Mouse (Mus musculus): ENCODE measurements around the gene Fkbp11. TPM values are rescaled to one million over a fixed set of nuclear protein-coding genes. Genes with fewer than 3 reads are reported as not detected.
A peak's percentile ranks its signal among the peaks of the same experiment; 100 is the strongest.

Fkbp11 gene
- polyA plus RNA-seq, 1 experiment from 2014 or later: 53.1 TPM

GRCm38 (mm10) chr15:98771813-98772425, 43.9 kb upstream of the Fkbp11 start:
- peaks cover 3% of the 10 kb centered on the region; the same call in 1 of the 2 replicates for H3K4me1 ChIP-seq (replicated peaks; ENCODE audit: control insufficient read depth, insufficient read depth, low read length)
- no peaks in the 10 kb centered on the region for H3K36me3 ChIP-seq (ENCODE audit: control insufficient read depth, insufficient read depth, low read length)
- H3K27ac ChIP-seq (ENCODE audit: low read depth): no peak overlapping the region
- H3K4me3 ChIP-seq (ENCODE audit: low read depth, low read length): 0 out of 2 replicates have a peak overlapping the region, but pooled peaks have one; percentile 18
- no peak overlapping the region for H3K9ac ChIP-seq (ENCODE audit: low read length)
- peaks cover 84% of the 10 kb centered on the region for H3K27me3 ChIP-seq (replicated peaks; ENCODE audit: control insufficient read depth, insufficient read depth, low read length)
- H3K4me2 ChIP-seq (ENCODE audit: low read length): peak overlapping the region; percentile 45
- WGBS: 4% methylated on average over 12 of the region's 12 CpGs
- no peaks in the 10 kb centered on the region for H3K9me3 ChIP-seq (ENCODE audit: control insufficient read depth, low read length)
- DNase-seq (ENCODE audit: low spot score) (no peak), ATAC-seq (replicated peaks; ENCODE audit: low FRiP score, low TSS enrichment, low read depth) (no peak)

GRCm38 (mm10) chr15:98768259-98768658, 40.3 kb upstream of the Fkbp11 start:
- no peak for DNase-seq (ENCODE audit: low spot score)
- Histone ChIP-seq H3K4me3 (ENCODE audit: low read depth, low read length) (no peak overlapping the region), H3K4me1 (replicated peaks; ENCODE audit: control insufficient read depth, insufficient read depth, low read length) (peaks cover 8% of the 10 kb centered on the region; the same call in 1 of the 2 replicates), H3K4me2 (ENCODE audit: low read length) (no peak overlapping the region), H3K27me3 (replicated peaks; ENCODE audit: control insufficient read depth, insufficient read depth, low read length) (peaks cover 51% of the 10 kb centered on the region), H3K9me3 (ENCODE audit: control insufficient read depth, low read length) (no peaks in the 10 kb centered on the region), H3K9ac (ENCODE audit: low read length) (no peak overlapping the region), H3K36me3 (ENCODE audit: control insufficient read depth, insufficient read depth, low read length) (no peaks in the 10 kb centered on the region), H3K27ac (ENCODE audit: low read depth) (no peak overlapping the region)
- WGBS: 35% methylated on average over 5 of the region's 5 CpGs
- no peak for ATAC-seq (replicated peaks; ENCODE audit: low FRiP score, low TSS enrichment, low read depth)

- WGBS: 68% methylated on average over 4 of the region's 4 CpGs
- Histone ChIP-seq H3K4me2 (ENCODE audit: low read length) (no peak overlapping the region), H3K27me3 (replicated peaks; ENCODE audit: control insufficient read depth, insufficient read depth, low read length) (peaks cover 28% of the 10 kb centered on the region), H3K4me1 (replicated peaks; ENCODE audit: control insufficient read depth, insufficient read depth, low read length) (peaks cover 10% of the 10 kb centered on the region; the same call in 1 of the 2 replicates), H3K36me3 (ENCODE audit: control insufficient read depth, insufficient read depth, low read length) (no peaks in the 10 kb centered on the region), H3K9me3 (ENCODE audit: control insufficient read depth, low read length) (no peaks in the 10 kb centered on the region), H3K4me3 (ENCODE audit: low read depth, low read length) (no peak overlapping the region), H3K9ac (ENCODE audit: low read length) (no peak overlapping the region), H3K27ac (ENCODE audit: low read depth) (no peak overlapping the region)
- DNase-seq (ENCODE audit: low spot score): no peak
- no peak for ATAC-seq (replicated peaks; ENCODE audit: low FRiP score, low TSS enrichment, low read depth)
Observed at GRCm38 (mm10) chr15:98765929-98766328, 37.9 kb upstream of the Fkbp11 start.

- H3K4me3 ChIP-seq (ENCODE audit: low read depth, low read length): peak within 1 kb of the TSS; percentile 91
- peaks cover 10% of the 10 kb centered on the region; the same call in 1 of the 2 replicates for H3K4me1 ChIP-seq (replicated peaks; ENCODE audit: control insufficient read depth, insufficient read depth, low read length)
- under 1% methylated on average over 63 of the region's 76 CpGs for WGBS
- H3K9me3 ChIP-seq (ENCODE audit: control insufficient read depth, low read length): no peaks in the 10 kb centered on the region
- peaks cover 6% of the 10 kb centered on the region; the same call in 1 of the 2 replicates for H3K27me3 ChIP-seq (replicated peaks; ENCODE audit: control insufficient read depth, insufficient read depth, low read length)
- DNase-seq (ENCODE audit: low spot score) (peak; percentile 97), ATAC-seq (replicated peaks; ENCODE audit: low FRiP score, low TSS enrichment, low read depth) (peak; percentile 94)
- peak within 1 kb of the TSS; percentile 85 for H3K9ac ChIP-seq (ENCODE audit: low read length)
- H3K36me3 ChIP-seq (ENCODE audit: control insufficient read depth, insufficient read depth, low read length): peaks cover 19% of the 10 kb centered on the region
- peak within 1 kb of the TSS; percentile 67 for H3K27ac ChIP-seq (ENCODE audit: low read depth)
- H3K4me2 ChIP-seq (ENCODE audit: low read length): peak within 1 kb of the TSS; percentile 76
Observed at GRCm38 (mm10) chr15:98762670-98763529, 34.9 kb upstream of the Fkbp11 start, which contains the start of gene Arf3. TSS of gene Arf3 (minus strand) at chr15:98763214.

GRCm38 (mm10) chr15:98762201-98762621, 34.2 kb upstream of the Fkbp11 start:
- ATAC-seq (replicated peaks; ENCODE audit: low FRiP score, low TSS enrichment, low read depth) (peak; percentile 83), DNase-seq (ENCODE audit: low spot score) (peak; percentile 87)
- H3K4me3 ChIP-seq (ENCODE audit: low read depth, low read length): peak overlapping the region; percentile 91
- H3K36me3 ChIP-seq (ENCODE audit: control insufficient read depth, insufficient read depth, low read length): peaks cover 20% of the 10 kb centered on the region
- 0% methylated on average over 17 of the region's 24 CpGs for WGBS
- no peaks in the 10 kb centered on the region for H3K9me3 ChIP-seq (ENCODE audit: control insufficient read depth, low read length)
- peak overlapping the region; percentile 67 for H3K27ac ChIP-seq (ENCODE audit: low read depth)
- H3K4me1 ChIP-seq (replicated peaks; ENCODE audit: control insufficient read depth, insufficient read depth, low read length): peaks cover 10% of the 10 kb centered on the region; the same call in 1 of the 2 replicates
- peak overlapping the region; percentile 76 for H3K4me2 ChIP-seq (ENCODE audit: low read length)
- H3K27me3 ChIP-seq (replicated peaks; ENCODE audit: control insufficient read depth, insufficient read depth, low read length): peaks cover 4% of the 10 kb centered on the region; the same call in 1 of the 2 replicates
- peak overlapping the region; percentile 85 for H3K9ac ChIP-seq (ENCODE audit: low read length)

- Histone ChIP-seq H3K27ac (ENCODE audit: low read depth) (no peak overlapping the region), H3K4me3 (ENCODE audit: low read depth, low read length) (no peak overlapping the region), H3K4me1 (replicated peaks; ENCODE audit: control insufficient read depth, insufficient read depth, low read length) (no peaks in the 10 kb centered on the region), H3K9ac (ENCODE audit: low read length) (no peak overlapping the region), H3K4me2 (ENCODE audit: low read length) (no peak overlapping the region), H3K9me3 (ENCODE audit: control insufficient read depth, low read length) (no peaks in the 10 kb centered on the region), H3K36me3 (ENCODE audit: control insufficient read depth, insufficient read depth, low read length) (peaks cover 14% of the 10 kb centered on the region; the same call in 1 of the 2 replicates), H3K27me3 (replicated peaks; ENCODE audit: control insufficient read depth, insufficient read depth, low read length) (no peaks in the 10 kb centered on the region)
- 83% methylated on average over 2 of the region's 2 CpGs for WGBS
- DNase-seq (ENCODE audit: low spot score) (no peak), ATAC-seq (replicated peaks; ENCODE audit: low FRiP score, low TSS enrichment, low read depth) (no peak)
Observed at GRCm38 (mm10) chr15:98754125-98754524, 26.1 kb upstream of the Fkbp11 start.

GRCm38 (mm10) chr15:98753021-98753423, 25.0 kb upstream of the Fkbp11 start:
- no peaks in the 10 kb centered on the region; the same call in 1 of the 2 replicates for H3K4me1 ChIP-seq (replicated peaks; ENCODE audit: control insufficient read depth, insufficient read depth, low read length)
- no peak overlapping the region for H3K4me3 ChIP-seq (ENCODE audit: low read depth, low read length)
- DNase-seq (ENCODE audit: low spot score): no peak
- H3K36me3 ChIP-seq (ENCODE audit: control insufficient read depth, insufficient read depth, low read length): peaks cover 7% of the 10 kb centered on the region; the same call in 1 of the 2 replicates
- 0 out of 2 replicates have a peak, but pooled peaks have one; percentile 36 for ATAC-seq (replicated peaks; ENCODE audit: low FRiP score, low TSS enrichment, low read depth)
- 62% methylated on average over 8 of the region's 8 CpGs for WGBS
- no peak overlapping the region for H3K4me2 ChIP-seq (ENCODE audit: low read length)
- no peaks in the 10 kb centered on the region for H3K27me3 ChIP-seq (replicated peaks; ENCODE audit: control insufficient read depth, insufficient read depth, low read length)
- no peaks in the 10 kb centered on the region for H3K9me3 ChIP-seq (ENCODE audit: control insufficient read depth, low read length)
- H3K9ac ChIP-seq (ENCODE audit: low read length): no peak overlapping the region
- H3K27ac ChIP-seq (ENCODE audit: low read depth): no peak overlapping the region

GRCm38 (mm10) chr15:98749093-98749492, 21.1 kb upstream of the Fkbp11 start:
- H3K4me1 ChIP-seq (replicated peaks; ENCODE audit: control insufficient read depth, insufficient read depth, low read length): no peaks in the 10 kb centered on the region; the same call in 1 of the 2 replicates
- H3K27me3 ChIP-seq (replicated peaks; ENCODE audit: control insufficient read depth, insufficient read depth, low read length): no peaks in the 10 kb centered on the region
- H3K9me3 ChIP-seq (ENCODE audit: control insufficient read depth, low read length): no peaks in the 10 kb centered on the region
- H3K27ac ChIP-seq (ENCODE audit: low read depth): no peak overlapping the region
- no peaks in the 10 kb centered on the region for H3K36me3 ChIP-seq (ENCODE audit: control insufficient read depth, insufficient read depth, low read length)
- ATAC-seq (replicated peaks; ENCODE audit: low FRiP score, low TSS enrichment, low read depth) (no peak), DNase-seq (ENCODE audit: low spot score) (no peak)
- WGBS: 92% methylated on average over 2 of the region's 2 CpGs
- H3K4me3 ChIP-seq (ENCODE audit: low read depth, low read length): no peak overlapping the region
- H3K4me2 ChIP-seq (ENCODE audit: low read length): no peak overlapping the region
- H3K9ac ChIP-seq (ENCODE audit: low read length): no peak overlapping the region
